Mouse (Mus musculus) olfactory bulb, adult 2 months (tissue): ENCODE measurements around the gene Rad51b.

Experiments used
- CTCF ChIP-seq: fragments of 200-500 bp; IDR thresholded peaks from 2 replicates; pipeline ENCODE4 v1.5.1; 2012; ENCODE audit warnings: low read depth, mild to moderate bottlenecking, low read length, moderate library complexity; ENCODE audit not compliant: insufficient read depth
- POLR2A ChIP-seq: fragments of 200-500 bp; IDR thresholded peaks from 2 replicates; pipeline ENCODE4 v1.6.1; 2012; ENCODE audit warnings: mild to moderate bottlenecking, low read depth, low read length, moderate library complexity; ENCODE audit not compliant: insufficient read depth

GRCm38 (mm10) chr12:79357631-79358030 lies 60.5 kb downstream of the Rad51b start:
- no peak for TF ChIP-seq CTCF
- no peak for TF ChIP-seq POLR2A
